Mouse (Mus musculus) layer of hippocampus, adult 8-10 months (tissue): ENCODE measurements around the gene Vmn1r139. TPM values are rescaled to one million over a fixed set of nuclear protein-coding genes. Genes with fewer than 3 reads are reported as not detected.
"Not testable (repeated sequence)": the region's sequence is repeated elsewhere in the genome, so short reads cannot be mapped to it uniquely, and the experiment has no call there.

Source experiments
- DNase-seq, 2 experiments: peaks; one replicate each; pipeline ENCODE4 v3.0.0; 2022; ENCODE audit warnings: low spot score in 2 of 2
- total RNA-seq, 4 experiments: library from RNA; stranded (reverse); gene quantifications; 2 replicates each; pipeline ENCODE4 v1.2.4; 2022

The Vmn1r139 gene
- not detected for total RNA-seq

DNA sequence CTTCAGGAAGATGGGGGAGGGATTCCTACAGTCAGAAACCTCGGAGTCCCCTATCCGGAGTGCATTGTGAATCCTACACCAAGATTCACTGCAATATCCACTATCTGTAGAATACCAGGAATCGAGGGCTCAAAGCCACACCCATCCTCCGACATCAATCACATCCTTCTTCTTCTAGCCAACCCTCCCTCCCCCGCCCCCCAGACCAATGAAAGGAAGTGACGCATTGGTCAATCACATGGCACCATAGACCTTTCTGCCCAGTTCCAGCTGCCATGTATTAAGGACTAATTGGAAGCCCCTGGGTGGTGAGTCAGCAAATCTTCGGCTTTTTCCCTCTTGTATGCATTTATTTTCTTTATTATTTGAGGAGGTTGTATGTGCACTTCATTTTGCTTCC lies at the start of gene Vmn1r139:
TSS of gene Vmn1r139 (plus strand) at position 301 of the 400 bp plus-strand sequence.
- DNase-seq = not testable (repeated sequence)

- DNase-seq = not testable (repeated sequence)
Observed at GRCm38 (mm10) chr7:22028797-22029196, 40.1 kb upstream of the Vmn1r139 start, which contains the start of gene Vmn1r138. Gene Vmn1r138, minus strand, starts transcription at chr7:22028897.

DNA sequence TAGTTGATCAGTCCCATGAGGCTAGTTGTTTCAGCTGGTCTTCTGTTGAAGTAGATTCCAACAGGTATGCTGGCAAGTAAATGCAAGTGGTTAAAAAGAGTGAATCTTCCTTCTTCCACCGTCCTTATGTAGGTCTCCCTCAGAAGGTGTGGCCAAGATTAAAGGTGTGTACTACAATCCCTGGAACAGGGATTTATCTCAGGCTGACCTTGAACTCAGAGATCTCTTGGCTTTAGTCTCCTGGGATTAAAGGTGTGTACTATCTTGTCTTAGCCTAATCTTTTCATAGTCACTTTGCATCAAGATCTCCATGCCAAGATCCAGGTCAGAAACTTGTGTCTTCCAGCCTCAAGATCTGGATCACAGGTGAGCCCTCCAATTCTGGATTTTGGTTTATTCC lies 12.7 kb upstream of the Vmn1r139 start, which contains the start of gene Gm6176:
TSS of gene Gm6176 (minus strand) at position 101 of the 400 bp plus-strand sequence.
- DNase-seq = not testable (repeated sequence)

- not testable (repeated sequence) for DNase-seq
Observed at GRCm38 (mm10) chr7:22118145-22118544, 49.3 kb downstream of the Vmn1r139 start, which contains the start of gene Gm16451. Gene Gm16451, minus strand, starts transcription at chr7:22118245.

GRCm38 (mm10) chr7:22134641-22135040 lies 65.8 kb downstream of the Vmn1r139 start, which contains the start of gene Gm10666:
Gene Gm10666, minus strand, starts transcription at chr7:22134741.
- DNase-seq = not testable (repeated sequence)

Other genes starting within 250 kb of the Vmn1r139 start
- not detected for gene Vmn1r135, start 236.7 kb upstream of the Vmn1r139 start, total RNA-seq
- not detected for gene Gm5725, start 224.8 kb upstream of the Vmn1r139 start, total RNA-seq
- gene Gm5891, start 147.8 kb upstream of the Vmn1r139 start, total RNA-seq = not detected
- gene Vmn1r137, start 74.5 kb upstream of the Vmn1r139 start, total RNA-seq = not detected
- gene Vmn1r138, start 40.2 kb upstream of the Vmn1r139 start, total RNA-seq = not detected
- not detected for gene Gm6176, start 12.8 kb upstream of the Vmn1r139 start, total RNA-seq
- gene Gm16451, start 49.2 kb downstream of the Vmn1r139 start, total RNA-seq = not detected
- not detected for gene Gm10666, start 65.7 kb downstream of the Vmn1r139 start, total RNA-seq
- not detected for gene Vmn1r142, start 95.0 kb downstream of the Vmn1r139 start, total RNA-seq
- gene Vmn1r143, start 120.3 kb downstream of the Vmn1r139 start, total RNA-seq = not detected
- gene Gm8653, start 132.2 kb downstream of the Vmn1r139 start, total RNA-seq = not detected
- not detected for gene Gm8453, start 160.4 kb downstream of the Vmn1r139 start, total RNA-seq